Mouse (Mus musculus): Measurements from ENCODE around the gene Tsc22d1.
A peak's percentile ranks its signal among the peaks of the same experiment; 100 is the strongest.

Gene Tsc22d1

DNA sequence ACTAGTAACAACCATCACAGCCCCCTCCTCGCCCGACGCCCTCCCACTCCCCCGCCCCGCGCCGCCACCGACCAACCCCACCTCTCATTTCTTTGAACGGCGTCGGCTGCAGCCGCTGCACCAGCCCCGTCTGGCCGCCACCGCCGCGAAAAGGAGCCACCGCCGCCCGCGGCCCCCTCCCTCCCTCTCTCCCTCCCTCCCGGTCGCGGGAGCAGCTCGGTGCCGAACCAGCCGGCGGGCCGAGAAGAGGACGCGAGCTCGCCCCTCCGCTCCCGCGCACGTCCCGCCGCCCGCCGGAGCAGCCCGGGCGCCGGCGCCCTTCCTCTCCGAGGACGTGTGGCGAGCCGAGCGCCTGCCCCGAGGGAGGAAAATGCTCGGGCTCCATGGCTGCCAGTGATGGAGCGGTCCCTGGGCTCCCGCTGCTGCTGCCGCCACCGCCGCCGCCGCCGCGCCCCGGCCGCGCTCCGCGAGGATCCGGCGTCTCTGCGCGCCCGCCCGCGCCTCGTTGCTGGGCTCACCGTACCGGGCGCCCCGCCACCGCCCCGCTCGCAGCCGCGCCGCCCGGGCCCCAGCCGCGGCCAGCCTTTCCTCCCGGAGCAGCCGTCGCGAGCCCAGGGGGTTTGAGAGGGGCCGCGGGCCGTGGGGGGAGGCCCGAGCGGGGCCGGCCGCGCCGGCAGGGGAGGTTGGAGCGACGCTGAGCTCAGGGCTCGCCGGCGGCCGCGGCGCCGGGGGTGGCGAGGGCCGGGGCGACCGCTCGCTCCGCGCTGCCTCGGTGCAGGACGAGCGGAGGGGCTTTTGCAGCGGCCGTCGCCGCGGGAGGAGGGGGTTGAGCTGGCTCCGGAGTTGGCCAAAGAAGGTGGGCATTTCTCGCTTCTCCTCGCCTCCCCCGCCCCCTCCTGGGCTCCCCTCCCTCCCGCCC, at the start of gene Tsc22d1:
TSS of gene Tsc22d1 (plus strand) at position 100 of the 919 bp plus-strand sequence.
- peak; percentile 15 for DNase-seq

- DNase-seq, result no peak
These were observed 41.1 kb upstream of the Tsc22d1 start for GRCm38 (mm10) chr14:76373638-76374037.

GRCm38 (mm10) chr14:76374601-76375000, 40.2 kb upstream of the Tsc22d1 start:
- DNase-seq, result no peak

GRCm38 (mm10) chr14:76376561-76376960, 38.2 kb upstream of the Tsc22d1 start:
- DNase-seq, result no peak

DNA sequence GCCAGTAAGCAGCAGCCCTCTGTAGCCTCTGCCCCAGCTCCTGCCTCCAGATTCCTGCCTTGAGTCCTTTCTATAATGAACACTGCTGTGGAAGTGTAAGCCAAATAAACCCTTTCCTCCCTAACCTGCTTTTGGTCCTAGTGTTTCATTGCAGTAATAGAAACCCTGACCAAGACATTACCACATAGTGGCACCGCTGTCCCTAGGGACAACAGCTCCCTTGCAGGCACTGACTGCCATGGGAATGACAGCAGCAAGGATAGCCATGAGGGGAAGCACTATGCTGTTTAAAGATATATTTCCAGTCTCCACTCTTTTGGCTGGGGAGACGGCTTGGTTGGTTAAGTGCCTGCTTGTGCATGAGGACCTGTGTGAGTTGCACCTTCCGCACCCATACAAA, 35.4 kb upstream of the Tsc22d1 start:
- no peak for DNase-seq

DNA sequence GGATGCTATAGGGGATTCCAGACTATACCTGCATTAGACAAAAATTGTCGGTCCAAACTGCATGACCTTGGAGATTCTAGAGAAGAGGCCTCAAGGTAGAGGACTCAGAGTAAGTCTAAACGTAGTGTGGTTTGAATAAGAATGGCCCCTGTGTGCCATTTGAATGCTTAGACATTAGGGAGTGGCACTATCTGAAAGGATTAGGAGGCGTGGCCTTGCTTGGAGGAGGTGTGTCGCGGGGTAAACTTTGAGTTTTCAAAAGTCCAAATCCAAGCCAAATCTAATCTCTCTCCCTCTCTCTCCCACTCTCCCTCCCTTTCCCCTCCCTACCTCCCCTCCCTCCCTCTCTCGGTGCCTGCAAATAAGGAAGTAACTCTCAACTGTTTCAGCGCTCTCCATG, 26.7 kb upstream of the Tsc22d1 start:
- DNase-seq, result no peak

GRCm38 (mm10) chr14:76398251-76398650, 16.5 kb upstream of the Tsc22d1 start:
- no peak for DNase-seq

DNA sequence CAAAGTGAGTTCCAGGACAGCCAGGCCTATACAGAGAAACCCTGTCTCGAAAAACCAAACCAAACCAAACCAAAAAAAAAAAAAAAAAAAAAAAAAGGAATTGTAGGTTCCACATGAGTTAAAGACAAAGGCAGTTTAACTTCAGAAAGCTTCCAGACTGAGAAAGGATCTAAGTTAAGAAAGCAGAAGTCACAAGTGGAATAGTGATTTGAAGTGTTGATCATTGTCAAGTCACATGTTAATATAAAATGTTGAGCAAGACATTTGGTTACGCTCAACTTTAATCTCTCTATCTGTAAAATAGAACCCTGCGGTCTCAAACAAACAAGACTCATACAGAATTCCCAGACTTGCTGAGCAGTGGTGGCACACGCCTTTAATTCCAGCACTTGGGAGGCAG, 12.2 kb upstream of the Tsc22d1 start:
- DNase-seq, result no peak

GRCm38 (mm10) chr14:76409111-76409510, 5.7 kb upstream of the Tsc22d1 start:
- DNase-seq, result no peak

- no peak for DNase-seq
These were observed 1.0 kb upstream of the Tsc22d1 start for GRCm38 (mm10) chr14:76413773-76414121.

- peak; percentile 94 for DNase-seq
These were observed 469 bp upstream of the Tsc22d1 start for GRCm38 (mm10) chr14:76414122-76414861.

- peak; percentile 13 for DNase-seq
These were observed 1.1 kb downstream of the Tsc22d1 start for GRCm38 (mm10) chr14:76415781-76416301.

DNA sequence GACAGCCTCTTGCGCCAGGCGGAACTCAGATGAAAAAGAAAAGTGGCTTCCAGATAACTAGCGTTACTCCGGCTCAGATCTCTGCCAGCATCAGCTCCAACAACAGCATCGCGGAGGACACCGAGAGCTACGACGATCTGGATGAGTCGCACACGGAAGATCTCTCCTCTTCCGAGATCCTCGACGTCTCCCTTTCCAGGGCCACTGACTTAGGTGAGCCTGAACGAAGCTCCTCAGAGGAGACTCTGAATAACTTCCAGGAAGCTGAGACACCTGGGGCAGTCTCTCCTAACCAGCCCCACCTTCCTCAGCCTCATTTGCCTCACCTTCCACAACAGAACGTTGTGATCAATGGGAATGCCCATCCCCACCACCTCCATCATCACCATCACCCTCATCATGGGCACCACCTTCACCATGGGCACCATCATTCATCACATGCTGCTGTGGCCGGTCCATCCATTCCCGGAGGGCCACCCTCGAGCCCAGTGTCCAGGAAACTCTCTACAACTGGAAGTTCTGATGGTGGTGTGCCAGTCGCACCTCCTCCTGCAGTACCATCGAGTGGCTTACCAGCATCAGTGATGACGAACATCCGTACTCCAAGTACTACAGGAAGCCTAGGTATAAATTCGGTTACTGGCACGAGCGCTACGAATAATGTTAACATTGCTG, 1.7 kb downstream of the Tsc22d1 start:
- DNase-seq, result no peak

GRCm38 (mm10) chr14:76417346-76417745, 2.6 kb downstream of the Tsc22d1 start:
- DNase-seq, result no peak

- DNase-seq, result no peak
These were observed 6.0 kb downstream of the Tsc22d1 start for GRCm38 (mm10) chr14:76420726-76421125.

DNA sequence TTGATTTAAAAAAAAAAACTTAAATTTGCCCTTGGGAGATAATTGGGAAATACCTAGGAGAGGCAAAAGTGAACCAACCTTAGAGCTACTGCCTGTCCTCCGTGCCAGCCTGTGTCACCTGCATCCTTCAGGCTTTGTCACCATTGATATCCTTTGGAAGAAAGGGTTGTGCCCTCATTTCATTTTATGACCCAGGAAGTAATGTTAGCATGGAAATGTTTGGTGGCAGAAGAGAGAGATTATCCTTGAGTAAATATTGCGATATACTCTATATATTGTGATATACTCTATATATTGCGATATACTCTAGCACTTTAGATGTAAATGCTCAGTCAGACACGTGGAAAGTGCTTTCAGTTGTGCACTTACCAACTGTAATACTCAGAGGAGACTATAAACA, 6.4 kb downstream of the Tsc22d1 start:
- no peak for DNase-seq

GRCm38 (mm10) chr14:76425422-76425821, 10.7 kb downstream of the Tsc22d1 start:
- no peak for DNase-seq

GRCm38 (mm10) chr14:76425986-76426530, 11.3 kb downstream of the Tsc22d1 start:
- DNase-seq, result no peak

GRCm38 (mm10) chr14:76428855-76429254, 14.1 kb downstream of the Tsc22d1 start:
- DNase-seq, result no peak

DNA sequence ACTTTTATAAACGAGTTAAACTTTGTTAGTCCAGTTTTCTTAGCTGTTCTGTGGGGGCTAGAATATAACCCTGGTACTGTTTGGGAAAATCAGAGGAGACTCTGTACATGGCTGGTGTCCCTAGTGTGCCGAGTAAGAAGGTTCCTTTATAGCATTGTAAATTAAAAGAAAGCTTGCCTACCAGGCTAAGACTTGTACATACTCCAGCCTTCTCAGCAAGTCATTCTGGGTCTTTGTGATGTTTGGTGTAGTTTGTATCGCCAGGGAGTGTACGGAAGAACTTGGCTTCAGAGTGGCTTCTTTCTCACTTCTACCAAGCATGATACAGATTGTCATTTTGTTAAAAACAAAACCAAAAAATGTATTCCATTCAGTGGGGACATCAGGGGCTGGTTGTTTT, 17.2 kb downstream of the Tsc22d1 start:
- no peak for DNase-seq

GRCm38 (mm10) chr14:76432369-76432768, 17.6 kb downstream of the Tsc22d1 start:
- no peak for DNase-seq

DNA sequence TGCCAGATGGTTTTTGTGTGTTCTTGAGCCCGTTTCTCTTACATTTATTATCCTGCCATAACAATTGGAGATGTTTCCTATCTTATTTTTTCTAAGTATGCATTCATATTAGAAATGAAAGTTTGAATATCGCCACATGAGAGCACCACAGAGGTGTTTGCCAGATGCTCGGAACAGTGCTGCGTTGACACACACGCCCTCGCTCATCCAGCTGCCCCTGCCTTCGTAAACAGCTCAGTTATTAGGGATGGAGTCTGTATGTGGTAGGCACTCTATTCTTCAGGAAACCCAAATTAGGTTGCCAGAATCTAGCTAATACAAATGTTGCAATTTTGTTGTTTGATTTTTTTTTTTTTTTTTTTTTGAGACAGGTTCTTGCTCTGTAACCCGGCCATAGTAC, 18.1 kb downstream of the Tsc22d1 start:
- no peak for DNase-seq

DNA sequence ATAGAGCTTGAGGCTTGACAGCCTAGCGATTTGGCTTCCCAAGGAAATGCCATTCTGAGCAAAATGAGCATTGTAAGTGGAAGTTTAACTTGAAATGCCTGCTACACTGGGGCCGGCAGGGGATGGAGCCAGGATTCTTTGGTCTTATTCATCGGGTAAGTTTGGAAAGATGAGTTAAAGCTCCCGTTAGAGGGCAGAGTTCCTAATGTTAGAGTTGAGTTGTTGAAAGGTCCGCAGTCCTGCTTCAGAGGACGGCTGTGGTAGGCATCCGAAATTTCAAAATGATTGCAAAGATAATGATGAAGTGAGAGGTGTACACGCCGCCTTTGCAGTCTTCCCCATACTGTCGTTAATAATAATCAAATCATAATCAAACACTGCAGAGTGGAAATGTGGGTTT, 27.4 kb downstream of the Tsc22d1 start:
- no peak for DNase-seq

All from kidney, adult 11 months (tissue).